Mouse (Mus musculus): ENCODE measurements at regions not wholly inside any gene's neighbourhood (a gene's known extent, or its start where the extent isn't known, plus 50 kb on each side); places are given as distances from the start of the nearest gene placed in this dataset.

DNA sequence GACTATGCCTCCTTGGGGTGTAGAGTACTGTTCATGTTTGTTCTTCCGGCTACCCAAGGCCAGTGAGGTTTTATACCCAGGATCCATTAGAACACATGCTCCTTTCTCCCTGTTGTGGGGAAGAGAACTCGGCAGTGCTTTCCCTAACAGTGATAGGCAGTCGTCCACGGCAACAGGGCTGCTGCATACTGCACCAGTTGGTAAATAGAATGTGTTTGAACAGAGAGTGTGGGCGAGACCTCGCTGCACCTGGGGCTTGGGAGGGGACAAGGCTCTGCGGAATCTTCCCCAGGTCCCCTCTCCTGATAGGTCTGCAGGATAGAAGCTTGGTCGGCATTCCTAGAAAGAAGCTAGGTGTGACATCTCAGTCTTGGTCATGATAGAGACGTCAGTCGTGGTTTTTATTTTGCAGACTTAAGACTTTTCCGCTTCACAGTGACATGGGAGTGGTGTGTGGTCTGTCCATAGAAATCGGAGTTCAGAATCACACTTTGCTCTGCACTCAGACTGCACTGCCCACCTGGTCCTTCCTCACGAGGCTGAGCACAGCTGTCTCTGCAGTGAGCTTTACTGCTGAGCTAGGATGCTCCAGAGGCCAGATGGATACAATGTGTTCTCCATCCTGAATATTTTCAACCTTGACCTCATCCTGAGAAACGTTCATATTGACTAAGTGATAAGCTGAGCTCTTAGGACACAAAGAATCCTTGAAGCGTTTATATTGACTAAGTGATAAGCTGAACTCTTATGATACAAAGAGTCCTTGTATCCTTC is 162.8 kb upstream of the Ubl3 start:
- TF ChIP-seq CTCF (IDR thresholded peaks at IDR 0.05; ENCODE audit: low read depth, low read length), result no peak
- TF ChIP-seq POLR2A (IDR thresholded peaks at IDR 0.05; ENCODE audit: insufficient read depth, low read length), result no peak
- no peak for TF ChIP-seq EP300 (IDR thresholded peaks at IDR 0.05; ENCODE audit: insufficient read depth, low read depth, low read length)

Data from ES-Bruce4 (cell line).